Mouse (Mus musculus) ES-Bruce4 (cell line): Measurements from ENCODE around the gene Asl. TPM values are rescaled to one million over a fixed set of nuclear protein-coding genes. Genes with fewer than 3 reads are reported as not detected.

Experiments used
- H3K27ac ChIP-seq: 2 replicates; pipeline ENCODE4 v1.5.1; 2012; ENCODE audit warnings: low read length, inconsistent platforms; ENCODE audit not compliant: insufficient read depth
- H3K27me3 ChIP-seq: 2 replicates; pipeline ENCODE4 v1.6.1; 2012; ENCODE audit warnings: mild to moderate bottlenecking, low read length, inconsistent platforms; ENCODE audit not compliant: control insufficient read depth, poor library complexity, insufficient read depth, severe bottlenecking
- H3K36me3 ChIP-seq: 2 replicates; pipeline ENCODE4 v1.6.1; 2012; ENCODE audit warnings: inconsistent platforms, mild to moderate bottlenecking, low read length, moderate library complexity; ENCODE audit not compliant: control insufficient read depth, poor library complexity, insufficient read depth, severe bottlenecking
- H3K4me1 ChIP-seq: one replicate; pipeline ENCODE4 v1.8.1; 2011; ENCODE audit warnings: low read length; ENCODE audit not compliant: control insufficient read depth, insufficient read depth
- H3K4me3 ChIP-seq: 2 replicates; pipeline ENCODE4 v1.5.1; 2011; ENCODE audit warnings: low read depth, mild to moderate bottlenecking, low read length
- H3K9ac ChIP-seq: 2 replicates; pipeline ENCODE4 v1.6.1; 2012; ENCODE audit warnings: low read depth, mild to moderate bottlenecking, inconsistent platforms; ENCODE audit not compliant: poor library complexity, severe bottlenecking
- H3K9me3 ChIP-seq: replicated peaks from 2 replicates; pipeline ENCODE4 v1.6.1; 2012; ENCODE audit warnings: mild to moderate bottlenecking, low read length, inconsistent platforms; ENCODE audit not compliant: control insufficient read depth, poor library complexity, insufficient read depth, severe bottlenecking
- CTCF ChIP-seq: IDR thresholded peaks from one replicate; pipeline ENCODE4 v1.8.1; 2011; ENCODE audit warnings: low read depth, low read length
- EP300 ChIP-seq: IDR thresholded peaks from 2 replicates; pipeline ENCODE4 v1.6.1; 2011; ENCODE audit warnings: low read depth, low read length; ENCODE audit not compliant: insufficient read depth
- POLR2A ChIP-seq: IDR thresholded peaks from one replicate; pipeline ENCODE4 v1.8.1; 2011; ENCODE audit warnings: low read length; ENCODE audit not compliant: insufficient read depth
- polyA plus RNA-seq: library from polyadenylated mRNA; stranded (reverse); fragments of >200 nt; gene quantifications from 2 replicates; pipeline ENCODE4 v1.2.4, GENCODE M21; 2011; ENCODE audit warnings: low read depth; ENCODE audit not compliant: missing spikeins, insufficient read depth, insufficient read length

Asl gene
- polyA plus RNA-seq, 1 experiment, result 63.4 TPM

GRCm38 (mm10) chr5:129963224-129963623 is 65.8 kb downstream of the Asl start:
- Histone ChIP-seq H3K9ac (no peak overlapping the region), H3K27ac (no peak overlapping the region), H3K4me1 (peaks cover 2% of the 10 kb centered on the region), H3K27me3 (no peaks in the 10 kb centered on the region), H3K4me3 (no peak overlapping the region), H3K9me3 (no peaks in the 10 kb centered on the region), H3K36me3 (no peaks in the 10 kb centered on the region)
- TF ChIP-seq POLR2A (no peak), CTCF (no peak), EP300 (no peak)

Other genes starting within 250 kb of the Asl start
- 28.7 and 31.4 TPM in 2 replicates for gene Psph, start 241.8 kb downstream of the Asl start, polyA plus RNA-seq
- gene Sumf2, start 182.3 kb downstream of the Asl start, polyA plus RNA-seq, result 58.6 and 61.0 TPM in 2 replicates
- gene Chchd2, start 141.8 kb downstream of the Asl start, polyA plus RNA-seq, result 337 and 340 TPM in 2 replicates
- 12.9 and 13.1 TPM in 2 replicates for gene Zbed5, start 133.5 kb downstream of the Asl start, polyA plus RNA-seq
- gene Phkg1, start 130.7 kb downstream of the Asl start, polyA plus RNA-seq, result 5.4 and 6.1 TPM in 2 replicates
- 1.3 and 4.3 TPM in 2 replicates for gene Nupr1l, start 120.7 kb downstream of the Asl start, polyA plus RNA-seq
- 72.6 and 73.3 TPM in 2 replicates for gene Vkorc1l1, start 87.3 kb downstream of the Asl start, polyA plus RNA-seq
- 11.5 and 13.3 TPM in 2 replicates for gene Gusb, start 26.2 kb downstream of the Asl start, polyA plus RNA-seq
- gene Crcp, start within 50 bp of the Asl start, polyA plus RNA-seq, result 25.7 and 30.0 TPM in 2 replicates
- gene Tpst1, start 44.1 kb upstream of the Asl start, polyA plus RNA-seq, result 35.6 and 44.8 TPM in 2 replicates
- gene Kctd7, start 115.6 kb upstream of the Asl start, polyA plus RNA-seq, result 0.97 and 1.8 TPM in 2 replicates
- 29.9 and 34.8 TPM in 2 replicates for gene Rabgef1, start 142.6 kb upstream of the Asl start, polyA plus RNA-seq
- gene Tmem248, start 187.8 kb upstream of the Asl start, polyA plus RNA-seq, result 60.2 and 63.9 TPM in 2 replicates
- 66.8 and 68.5 TPM in 2 replicates for gene Sbds, start 226.3 kb upstream of the Asl start, polyA plus RNA-seq
- gene Tyw1, start 226.4 kb upstream of the Asl start, polyA plus RNA-seq, result 27.7 and 27.8 TPM in 2 replicates